Mouse (Mus musculus) neural tube, embryonic 14.5 days (tissue): Measurements from ENCODE around the gene Acvr1c. TPM values are rescaled to one million over a fixed set of nuclear protein-coding genes. Genes with fewer than 3 reads are reported as not detected.
A peak's percentile ranks its signal among the peaks of the same experiment; 100 is the strongest.

Experiments
- ATAC-seq: fragments of 200-750 bp; cut with Nextera tagmentation; 2 replicates; pipeline ENCODE4 v1.8.0; 2017; ENCODE audit warnings: low read depth, mild to moderate bottlenecking, moderate TSS enrichment, moderate library complexity
- H3K27ac ChIP-seq: fragments of 300-500 bp; sonication (generic); 2 replicates; pipeline ENCODE4 v1.5.1; 2014; ENCODE audit warnings: low read depth, mild to moderate bottlenecking, control low read depth, low read length, moderate library complexity, mixed read lengths
- H3K27me3 ChIP-seq: fragments of 300-500 bp; sonication (generic); 2 replicates; pipeline ENCODE4 v1.6.1; 2014; ENCODE audit warnings: low read length; ENCODE audit not compliant: control insufficient read depth, insufficient read depth
- H3K36me3 ChIP-seq: fragments of 300-500 bp; sonication (generic); 2 replicates; pipeline ENCODE4 v1.6.1; 2014; ENCODE audit warnings: low read length, mixed read lengths; ENCODE audit not compliant: control insufficient read depth, insufficient read depth
- H3K4me1 ChIP-seq: fragments of 300-500 bp; sonication (generic); 2 replicates; pipeline ENCODE4 v1.6.1; 2014; ENCODE audit warnings: low read length; ENCODE audit not compliant: control insufficient read depth, insufficient read depth
- H3K4me2 ChIP-seq: fragments of 300-500 bp; sonication (generic); 2 replicates; pipeline ENCODE4 v1.6.1; 2014; ENCODE audit warnings: mild to moderate bottlenecking, low read depth, low read length, control low read depth
- H3K4me3 ChIP-seq: fragments of 300-500 bp; sonication (generic); 2 replicates; pipeline ENCODE4 v1.5.1; 2014; ENCODE audit warnings: low read depth, low read length, control low read depth, mixed read lengths
- H3K9ac ChIP-seq: fragments of 300-500 bp; sonication (generic); replicated peaks from 2 replicates; pipeline ENCODE4 v1.6.1; 2014; ENCODE audit warnings: low read depth, mild to moderate bottlenecking, control low read depth, low read length, mixed read lengths
- H3K9me3 ChIP-seq: fragments of 300-500 bp; sonication (generic); 2 replicates; pipeline ENCODE4 v1.6.1; 2016; ENCODE audit warnings: low read length; ENCODE audit not compliant: control insufficient read depth
- WGBS: fragments of 180-500 bp; shearing (Covaris S2); extraction: QIAGEN DNeasy Blood & Tissue Kit; methylation state at CpG from one replicate; pipeline ENCODE4 v1.1.7; 2014; 5-methylcytosine and 5-hydroxymethylcytosine counted together
- polyA plus RNA-seq: library from polyadenylated mRNA; unstranded; fragments of >200 nt; fragmentation: Nextera tagmentation; extraction: Ambion mirVana; gene quantifications from 2 replicates; pipeline ENCODE4 v1.2.1, GENCODE M21; 2014

The Acvr1c gene
- polyA plus RNA-seq, result 0.37 and 0.39 TPM in 2 replicates

DNA sequence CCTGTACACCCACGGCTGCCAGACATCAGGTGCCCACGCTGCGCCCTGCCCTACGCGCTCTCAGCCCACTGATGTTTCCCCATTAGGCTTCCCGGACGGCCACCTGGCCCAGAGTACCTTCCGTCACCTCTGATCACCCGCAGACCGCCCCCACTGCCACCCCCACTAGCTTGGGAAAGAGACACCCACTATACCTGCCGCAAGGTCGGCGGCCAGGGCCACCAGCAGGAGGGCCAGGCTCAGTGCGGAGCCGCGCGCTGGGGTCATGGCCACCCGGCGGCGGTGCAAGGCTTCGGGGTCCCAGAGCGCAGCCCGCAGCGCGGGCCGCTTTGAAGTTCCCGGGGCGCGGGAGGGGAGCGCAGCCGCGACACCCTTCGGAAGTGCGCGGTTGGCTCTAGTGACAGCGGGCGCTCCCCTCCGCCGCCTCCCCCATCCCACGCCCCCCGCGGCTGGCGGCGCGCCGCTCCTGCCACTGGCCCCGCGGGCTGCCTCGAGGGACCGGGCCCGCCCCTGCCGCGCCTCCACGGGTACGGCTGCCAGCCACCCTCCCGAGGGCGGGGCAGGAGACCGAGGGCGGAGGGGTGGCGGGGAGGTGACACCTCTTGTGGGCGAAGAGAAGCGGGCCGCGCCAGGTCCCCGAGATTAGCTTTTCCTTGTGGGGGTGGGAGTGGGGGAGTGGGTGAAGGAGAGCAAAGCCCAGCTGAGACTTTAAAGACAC is at the start of gene Acvr1c:
TSS of gene Acvr1c (minus strand) at position 482 of the 718 bp plus-strand sequence.
- no peaks in the 10 kb centered on the region for H3K36me3 ChIP-seq
- peaks cover 4% of the 10 kb centered on the region; the same call in 1 of the 2 replicates for H3K27me3 ChIP-seq
- under 1% methylated on average over 52 of the region's 65 CpGs for WGBS
- H3K4me1 ChIP-seq, result peaks cover 9% of the 10 kb centered on the region; the same call in 1 of the 2 replicates
- H3K4me2 ChIP-seq, result peak within 1 kb of the TSS; percentile 100
- H3K9ac ChIP-seq, result peak within 1 kb of the TSS; percentile 47
- ATAC-seq, result peak; percentile 89
- H3K27ac ChIP-seq, result no peak within 1 kb of the TSS
- H3K9me3 ChIP-seq, result no peaks in the 10 kb centered on the region
- H3K4me3 ChIP-seq, result peak within 1 kb of the TSS; percentile 50

DNA sequence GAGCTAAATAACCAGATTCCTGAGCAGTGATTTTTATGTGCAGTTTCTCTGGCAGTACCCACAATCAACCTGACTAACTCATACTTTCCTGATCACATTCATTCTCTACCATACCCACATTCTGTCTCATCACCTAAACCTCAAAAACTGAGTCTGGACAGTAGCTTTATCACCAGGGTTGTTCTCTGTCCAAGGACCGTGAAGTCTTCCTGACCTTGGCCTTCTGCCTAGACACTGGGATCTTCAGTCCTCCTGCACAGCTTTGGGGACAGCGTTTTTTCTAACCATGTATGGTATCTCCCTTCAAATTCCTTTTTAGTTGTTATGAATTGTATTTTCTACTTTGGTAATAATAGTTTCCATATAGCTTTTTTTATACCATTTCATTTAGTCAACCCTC is 45.8 kb upstream of the Acvr1c start:
- H3K36me3 ChIP-seq, result no peaks in the 10 kb centered on the region
- WGBS, result 97% methylated on average over 2 of the region's 2 CpGs
- H3K27me3 ChIP-seq, result no peaks in the 10 kb centered on the region
- H3K27ac ChIP-seq, result no peak overlapping the region
- no peaks in the 10 kb centered on the region for H3K9me3 ChIP-seq
- no peak overlapping the region for H3K4me3 ChIP-seq
- no peak overlapping the region for H3K9ac ChIP-seq
- ATAC-seq, result no peak
- H3K4me2 ChIP-seq, result no peak overlapping the region
- H3K4me1 ChIP-seq, result no peaks in the 10 kb centered on the region

DNA sequence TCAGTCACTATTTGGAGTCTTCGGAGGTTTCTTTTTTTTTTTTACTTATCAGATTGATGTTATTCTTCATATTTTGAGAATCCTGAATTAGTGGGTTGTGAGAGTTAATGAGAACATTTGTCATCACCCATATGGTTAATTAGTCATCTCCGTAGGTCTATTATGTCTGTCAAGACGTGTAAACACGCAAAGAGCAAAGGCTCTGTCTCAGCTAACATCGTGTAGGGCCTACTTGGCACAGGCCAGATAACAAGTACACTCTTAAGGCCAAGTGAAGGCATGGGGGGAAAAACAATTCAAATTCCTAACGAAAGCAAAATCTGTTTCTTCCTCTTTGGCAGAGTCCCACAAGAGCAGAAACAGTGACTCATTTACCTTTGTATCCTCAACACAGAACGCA is 30.9 kb upstream of the Acvr1c start:
- ATAC-seq, result no peak
- Histone ChIP-seq H3K9ac (no peak overlapping the region), H3K4me2 (no peak overlapping the region), H3K9me3 (no peaks in the 10 kb centered on the region), H3K27me3 (no peaks in the 10 kb centered on the region), H3K4me3 (no peak overlapping the region), H3K36me3 (no peaks in the 10 kb centered on the region), H3K4me1 (no peaks in the 10 kb centered on the region), H3K27ac (no peak overlapping the region)
- 87% methylated on average over 7 of the region's 7 CpGs for WGBS

DNA sequence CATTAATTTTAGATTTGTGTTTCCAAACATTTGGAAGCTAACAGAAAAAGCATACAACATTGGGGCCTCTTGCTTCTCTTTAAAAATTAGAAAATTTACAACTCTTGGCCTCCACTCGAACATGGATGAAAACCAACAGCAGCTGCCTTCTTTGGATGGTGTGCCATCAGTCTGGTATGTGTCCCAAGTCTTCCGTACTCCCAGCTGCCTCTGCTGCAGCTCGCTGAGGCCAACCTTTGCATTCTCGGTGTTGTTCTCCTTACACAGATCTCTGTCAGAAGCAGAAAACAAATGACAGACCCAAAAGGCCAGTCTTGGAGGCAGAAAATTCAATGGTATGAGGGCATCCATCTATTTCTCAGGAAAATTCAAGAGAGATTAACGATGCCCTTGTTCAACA is 22.3 kb upstream of the Acvr1c start:
- H3K9me3 ChIP-seq, result no peaks in the 10 kb centered on the region
- no peaks in the 10 kb centered on the region for H3K27me3 ChIP-seq
- no peaks in the 10 kb centered on the region for H3K4me1 ChIP-seq
- H3K36me3 ChIP-seq, result no peaks in the 10 kb centered on the region
- no peak overlapping the region for H3K4me2 ChIP-seq
- 60% methylated on average over 5 of the region's 5 CpGs for WGBS
- no peak overlapping the region for H3K4me3 ChIP-seq
- no peak for ATAC-seq
- no peak overlapping the region for H3K9ac ChIP-seq
- no peak overlapping the region for H3K27ac ChIP-seq

- Histone ChIP-seq H3K9me3 (no peaks in the 10 kb centered on the region), H3K36me3 (no peaks in the 10 kb centered on the region), H3K4me3 (no peak overlapping the region), H3K4me2 (no peak overlapping the region), H3K27me3 (no peaks in the 10 kb centered on the region), H3K27ac (no peak overlapping the region), H3K4me1 (no peaks in the 10 kb centered on the region), H3K9ac (no peak overlapping the region)
- ATAC-seq, result no peak
- WGBS, result 47% methylated on average over 1 of the region's 1 CpGs
Measured at GRCm38 (mm10) chr2:58379475-58379874, 21.8 kb upstream of the Acvr1c start.

- no peaks in the 10 kb centered on the region for H3K9me3 ChIP-seq
- no peak overlapping the region for H3K4me2 ChIP-seq
- H3K27me3 ChIP-seq, result no peaks in the 10 kb centered on the region
- H3K9ac ChIP-seq, result no peak overlapping the region
- no peak for ATAC-seq
- no peak overlapping the region for H3K4me3 ChIP-seq
- H3K27ac ChIP-seq, result no peak overlapping the region
- no peaks in the 10 kb centered on the region for H3K36me3 ChIP-seq
- WGBS, result 55% methylated on average over 9 of the region's 9 CpGs
- no peaks in the 10 kb centered on the region for H3K4me1 ChIP-seq
Measured at GRCm38 (mm10) chr2:58377417-58378130, 19.9 kb upstream of the Acvr1c start.

- Histone ChIP-seq H3K27ac (no peak overlapping the region), H3K9ac (no peak overlapping the region), H3K4me3 (no peak overlapping the region), H3K4me1 (no peaks in the 10 kb centered on the region), H3K9me3 (no peaks in the 10 kb centered on the region), H3K27me3 (no peaks in the 10 kb centered on the region), H3K36me3 (no peaks in the 10 kb centered on the region), H3K4me2 (no peak overlapping the region)
- 73% methylated on average over 3 of the region's 3 CpGs for WGBS
- ATAC-seq, result no peak
Measured at GRCm38 (mm10) chr2:58366196-58366595, 8.5 kb upstream of the Acvr1c start.

DNA sequence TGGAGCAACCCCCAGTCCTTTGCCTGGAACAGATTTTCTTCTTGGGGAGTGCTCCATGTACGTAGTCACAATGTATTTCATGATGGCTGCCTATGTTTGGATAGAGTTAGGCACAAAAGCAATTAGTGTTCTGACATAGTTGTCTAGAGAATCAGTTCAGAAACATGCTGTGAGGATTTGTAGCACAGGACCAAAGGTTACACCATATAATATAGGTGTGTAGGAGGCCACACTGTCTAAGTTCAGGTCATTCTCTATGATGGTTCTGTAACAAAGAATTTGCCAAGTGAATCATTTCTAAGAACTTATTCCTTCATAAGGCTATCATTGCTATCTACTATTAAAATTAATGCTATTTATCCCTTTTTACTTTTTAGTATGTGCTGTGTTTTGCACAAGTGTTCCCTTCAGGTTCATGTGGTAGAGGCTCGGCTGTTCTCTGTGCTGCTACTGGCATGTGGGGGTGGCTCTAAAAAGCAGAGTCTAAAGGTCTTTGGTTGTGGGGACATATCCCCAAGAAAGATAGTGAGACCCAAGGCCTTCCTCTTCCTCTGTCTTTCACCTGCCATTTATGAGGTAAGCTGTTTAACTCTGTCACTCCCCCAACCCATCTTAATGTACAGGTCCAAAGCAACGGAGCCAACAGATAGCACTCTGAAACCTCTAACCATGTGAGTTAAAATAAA is 3.8 kb upstream of the Acvr1c start:
- Histone ChIP-seq H3K27ac (no peak overlapping the region), H3K4me1 (peaks cover 9% of the 10 kb centered on the region; the same call in 1 of the 2 replicates), H3K27me3 (peaks cover 4% of the 10 kb centered on the region; the same call in 1 of the 2 replicates), H3K9me3 (no peaks in the 10 kb centered on the region), H3K4me2 (no peak overlapping the region), H3K9ac (no peak overlapping the region), H3K4me3 (no peak overlapping the region), H3K36me3 (no peaks in the 10 kb centered on the region)
- WGBS, result 91% methylated on average over 3 of the region's 3 CpGs
- no peak for ATAC-seq

- ATAC-seq, result peak; percentile 55; the same call in 1 of the 2 replicates
Measured at GRCm38 (mm10) chr2:58358132-58358460, 401 bp upstream of the Acvr1c start.

More at GRCm38 (mm10) chr2:58358132-58358460, 401 bp upstream of the Acvr1c start:
- no peaks in the 10 kb centered on the region for H3K9me3 ChIP-seq
- peak overlapping the region; percentile 50 for H3K4me3 ChIP-seq
- peaks cover 4% of the 10 kb centered on the region; the same call in 1 of the 2 replicates for H3K27me3 ChIP-seq
- no peak overlapping the region for H3K27ac ChIP-seq
- no peaks in the 10 kb centered on the region for H3K36me3 ChIP-seq
- WGBS, result 15% methylated on average over 3 of the region's 3 CpGs
- H3K4me2 ChIP-seq, result peak overlapping the region; percentile 100
- no peak overlapping the region; the same call in 1 of the 2 replicates for H3K9ac ChIP-seq
- peaks cover 9% of the 10 kb centered on the region; the same call in 1 of the 2 replicates for H3K4me1 ChIP-seq
